Mouse (Mus musculus): ENCODE measurements around the gene Krt2. TPM values are rescaled to one million over a fixed set of nuclear protein-coding genes. Genes with fewer than 3 reads are reported as not detected.
A peak's percentile ranks its signal among the peaks of the same experiment; 100 is the strongest.

Krt2 gene
- polyA plus RNA-seq, 1 experiment from 2014 or later: not detected

DNA sequence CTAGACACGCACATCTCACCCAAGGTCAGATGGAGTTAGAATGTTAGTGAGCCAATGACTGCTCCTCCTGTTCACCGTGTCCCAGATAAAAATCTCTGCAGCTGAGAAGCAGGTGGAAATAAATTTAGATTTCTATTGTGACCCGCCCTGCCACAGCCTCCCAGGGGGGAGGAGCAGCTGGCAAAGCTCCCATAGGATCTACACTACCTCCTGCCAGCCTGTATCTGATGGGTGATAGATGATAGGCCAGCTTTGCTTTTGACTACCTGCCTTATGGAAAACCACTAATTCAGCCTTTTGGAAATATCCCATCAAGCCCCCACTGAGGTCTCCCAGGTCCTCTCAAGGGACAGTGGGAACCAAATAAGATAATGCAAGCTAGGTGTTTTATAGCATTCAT, 37.8 kb upstream of the Krt2 start:
- Histone ChIP-seq H3K9ac (replicated peaks; ENCODE audit: low read depth) (no peak overlapping the region), H3K36me3 (ENCODE audit: insufficient read depth, low read length) (no peaks in the 10 kb centered on the region), H3K9me3 (ENCODE audit: low read length) (no peaks in the 10 kb centered on the region), H3K4me2 (replicated peaks; ENCODE audit: low read depth, low read length) (no peak overlapping the region), H3K4me3 (ENCODE audit: low read depth, low read length) (no peak overlapping the region), H3K27ac (ENCODE audit: low read length) (no peak overlapping the region), H3K27me3 (replicated peaks; ENCODE audit: insufficient read depth, low read length) (0 out of 2 replicates have a peak, but pooled peaks cover 6% of the 10 kb centered on the region), H3K4me1 (ENCODE audit: insufficient read depth, low read depth, low read length) (no peaks in the 10 kb centered on the region)
- WGBS: 51% methylated on average over 3 of the region's 3 CpGs
- DNase-seq (ENCODE audit: low spot score) (no peak), ATAC-seq (no peak)
- no peak for TF ChIP-seq EP300 (IDR thresholded peaks at IDR 0.05)
- TF ChIP-seq CTCF (IDR thresholded peaks at IDR 0.05): no peak

DNA sequence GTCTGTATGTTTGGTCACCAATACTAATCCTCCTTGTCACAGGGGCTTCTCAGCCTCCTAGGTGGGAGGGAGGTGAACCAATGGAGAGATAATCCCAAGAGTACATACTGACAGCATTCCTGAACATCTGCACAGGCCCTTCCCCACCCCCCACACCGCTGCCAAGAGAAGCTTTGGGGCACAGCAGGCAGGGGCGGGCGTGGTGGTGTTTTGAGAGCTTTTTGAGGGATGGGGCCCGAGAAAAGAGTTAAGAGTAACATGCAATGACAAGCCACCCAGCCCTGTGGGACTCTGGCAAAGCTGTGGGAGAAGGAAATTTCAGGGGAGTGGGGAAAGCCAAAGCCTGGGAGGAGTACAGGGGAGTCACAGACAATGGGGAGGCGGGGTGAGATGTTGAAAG, 36.3 kb upstream of the Krt2 start:
- no peaks in the 10 kb centered on the region for H3K36me3 ChIP-seq (ENCODE audit: insufficient read depth, low read length)
- no peak overlapping the region for H3K27ac ChIP-seq (ENCODE audit: low read length)
- no peaks in the 10 kb centered on the region for H3K27me3 ChIP-seq (replicated peaks; ENCODE audit: insufficient read depth, low read length)
- no peak overlapping the region for H3K4me2 ChIP-seq (replicated peaks; ENCODE audit: low read depth, low read length)
- H3K9me3 ChIP-seq (ENCODE audit: low read length): no peaks in the 10 kb centered on the region
- no peaks in the 10 kb centered on the region for H3K4me1 ChIP-seq (ENCODE audit: insufficient read depth, low read depth, low read length)
- no peak for TF ChIP-seq EP300 (IDR thresholded peaks at IDR 0.05)
- no peak for TF ChIP-seq CTCF (IDR thresholded peaks at IDR 0.05)
- DNase-seq (ENCODE audit: low spot score): no peak
- H3K9ac ChIP-seq (replicated peaks; ENCODE audit: low read depth): no peak overlapping the region
- WGBS: 15% methylated on average over 5 of the region's 5 CpGs
- ATAC-seq: no peak
- no peak overlapping the region for H3K4me3 ChIP-seq (ENCODE audit: low read depth, low read length)

DNA sequence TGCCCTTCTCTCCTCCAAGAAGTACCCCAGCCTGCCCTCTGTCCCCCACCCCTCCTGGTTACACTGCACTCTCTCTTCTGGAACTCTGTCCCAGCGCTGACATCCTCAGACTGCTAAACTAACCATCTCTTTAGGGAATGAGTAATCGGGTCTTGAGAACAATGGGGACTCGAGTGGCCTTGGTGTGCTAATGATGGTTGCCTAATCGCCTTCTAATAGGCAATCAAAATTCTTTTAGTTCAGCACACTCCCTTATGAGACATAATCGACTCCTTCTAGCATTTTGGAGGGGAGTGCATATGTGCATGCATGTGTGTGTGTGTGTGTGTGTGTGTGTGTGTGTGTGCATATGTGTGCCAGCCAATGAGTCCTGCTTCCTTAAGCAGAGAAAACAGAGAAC, 34.6 kb upstream of the Krt2 start:
- no peak for TF ChIP-seq CTCF (IDR thresholded peaks at IDR 0.05)
- no peak for TF ChIP-seq EP300 (IDR thresholded peaks at IDR 0.05)
- DNase-seq (ENCODE audit: low spot score) (no peak), ATAC-seq (no peak)
- Histone ChIP-seq H3K9ac (replicated peaks; ENCODE audit: low read depth) (no peak overlapping the region), H3K27me3 (replicated peaks; ENCODE audit: insufficient read depth, low read length) (no peaks in the 10 kb centered on the region), H3K36me3 (ENCODE audit: insufficient read depth, low read length) (no peaks in the 10 kb centered on the region), H3K4me3 (ENCODE audit: low read depth, low read length) (no peak overlapping the region), H3K4me2 (replicated peaks; ENCODE audit: low read depth, low read length) (no peak overlapping the region), H3K27ac (ENCODE audit: low read length) (no peak overlapping the region), H3K9me3 (ENCODE audit: low read length) (no peaks in the 10 kb centered on the region), H3K4me1 (ENCODE audit: insufficient read depth, low read depth, low read length) (no peaks in the 10 kb centered on the region)
- 33% methylated on average over 5 of the region's 5 CpGs for WGBS

DNA sequence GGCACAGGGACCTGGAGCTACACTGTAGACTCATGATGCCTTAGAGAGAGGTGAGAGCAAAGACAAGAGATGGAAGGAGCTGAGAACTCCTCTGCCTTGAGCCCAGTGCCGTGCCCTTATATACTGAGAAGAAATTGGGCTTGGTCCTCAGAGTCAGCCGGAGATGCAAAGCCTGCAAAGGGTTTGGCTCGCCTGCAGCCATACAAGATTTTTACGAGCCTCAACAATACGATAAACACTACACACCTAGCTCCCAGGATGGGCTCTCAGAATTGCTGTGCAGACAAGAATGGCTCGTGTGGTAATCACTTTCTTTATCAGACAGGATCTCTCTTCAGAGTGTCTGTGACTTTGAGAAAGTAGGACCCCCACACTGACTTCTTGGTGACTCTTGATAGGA, 32.7 kb upstream of the Krt2 start, which contains the start of gene Krt1:
Gene Krt1, minus strand, starts transcription at position 101 of the 400 bp plus-strand sequence.
- H3K4me3 ChIP-seq (ENCODE audit: low read depth, low read length): no peak within 1 kb of the TSS
- no peaks in the 10 kb centered on the region for H3K4me1 ChIP-seq (ENCODE audit: insufficient read depth, low read depth, low read length)
- 71% methylated on average over 6 of the region's 6 CpGs for WGBS
- H3K9me3 ChIP-seq (ENCODE audit: low read length): no peaks in the 10 kb centered on the region
- DNase-seq (ENCODE audit: low spot score) (no peak), ATAC-seq (no peak)
- no peak within 1 kb of the TSS for H3K4me2 ChIP-seq (replicated peaks; ENCODE audit: low read depth, low read length)
- no peak within 1 kb of the TSS for H3K27ac ChIP-seq (ENCODE audit: low read length)
- no peaks in the 10 kb centered on the region for H3K36me3 ChIP-seq (ENCODE audit: insufficient read depth, low read length)
- TF ChIP-seq CTCF (IDR thresholded peaks at IDR 0.05): no peak
- no peak for TF ChIP-seq EP300 (IDR thresholded peaks at IDR 0.05)
- H3K9ac ChIP-seq (replicated peaks; ENCODE audit: low read depth): no peak within 1 kb of the TSS
- no peaks in the 10 kb centered on the region for H3K27me3 ChIP-seq (replicated peaks; ENCODE audit: insufficient read depth, low read length)

DNA sequence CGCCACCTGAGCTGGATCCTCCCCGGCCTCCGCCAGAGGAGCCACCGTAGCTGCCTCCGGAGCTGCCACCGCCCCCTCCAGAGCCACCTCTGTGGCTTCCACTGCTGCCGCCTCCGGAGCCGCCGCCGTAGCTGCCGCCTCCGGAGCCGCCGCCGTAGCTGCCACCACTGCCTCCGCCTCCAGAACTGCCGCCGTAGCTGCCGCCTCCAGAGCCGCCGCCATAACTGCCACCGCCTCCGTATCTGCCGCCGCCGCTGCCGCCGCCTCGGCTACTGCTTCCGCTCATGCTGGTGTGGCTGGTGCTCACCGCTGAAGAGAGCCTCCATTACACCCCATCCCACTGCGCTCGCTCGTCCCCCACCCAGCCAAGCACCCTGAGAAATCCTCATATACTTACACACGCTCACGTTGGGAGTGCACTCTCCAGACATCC, 28.0 kb upstream of the Krt2 start:
- TF ChIP-seq CTCF (IDR thresholded peaks at IDR 0.05): no peak
- no peak for TF ChIP-seq EP300 (IDR thresholded peaks at IDR 0.05)
- H3K4me3 ChIP-seq (ENCODE audit: low read depth, low read length): peak overlapping the region; percentile 35
- H3K9ac ChIP-seq (replicated peaks; ENCODE audit: low read depth): no peak overlapping the region
- peak overlapping the region; percentile 66 for H3K4me2 ChIP-seq (replicated peaks; ENCODE audit: low read depth, low read length)
- whole genome bisulfite sequencing: 2% methylated on average over 24 of the region's 37 CpGs
- H3K4me1 ChIP-seq (ENCODE audit: insufficient read depth, low read depth, low read length): no peaks in the 10 kb centered on the region
- peak; percentile 66 for ATAC-seq
- no peaks in the 10 kb centered on the region for H3K9me3 ChIP-seq (ENCODE audit: low read length)
- H3K27ac ChIP-seq (ENCODE audit: low read length): no peak overlapping the region
- DNase-seq (ENCODE audit: low spot score): peak; percentile 50
- 0 out of 2 replicates have a peak, but pooled peaks cover 5% of the 10 kb centered on the region for H3K27me3 ChIP-seq (replicated peaks; ENCODE audit: insufficient read depth, low read length)
- no peaks in the 10 kb centered on the region for H3K36me3 ChIP-seq (ENCODE audit: insufficient read depth, low read length)

DNA sequence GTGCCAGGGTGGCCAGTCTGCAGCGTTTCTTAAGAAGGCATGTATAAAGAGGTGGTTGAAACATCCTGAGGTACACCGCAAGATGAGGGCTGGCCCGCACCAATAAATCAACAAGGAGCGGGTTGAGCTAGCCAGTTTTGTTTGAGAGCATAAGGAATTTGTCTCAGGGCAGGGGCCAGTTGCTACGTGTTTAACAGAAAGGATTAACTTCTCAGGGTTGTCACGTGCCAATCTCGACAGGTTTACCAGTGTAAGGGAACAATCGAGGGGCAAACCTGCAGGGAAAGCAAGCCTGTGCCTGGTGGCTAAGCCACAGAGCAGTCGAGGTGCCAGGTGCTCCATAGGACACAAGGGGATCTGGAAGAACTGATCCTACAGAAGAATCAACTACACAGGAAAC, 25.2 kb upstream of the Krt2 start:
- no peaks in the 10 kb centered on the region for H3K36me3 ChIP-seq (ENCODE audit: insufficient read depth, low read length)
- no peaks in the 10 kb centered on the region for H3K9me3 ChIP-seq (ENCODE audit: low read length)
- no peak overlapping the region for H3K9ac ChIP-seq (replicated peaks; ENCODE audit: low read depth)
- H3K27ac ChIP-seq (ENCODE audit: low read length): no peak overlapping the region
- no peak overlapping the region for H3K4me3 ChIP-seq (ENCODE audit: low read depth, low read length)
- no peak for DNase-seq (ENCODE audit: low spot score)
- H3K4me2 ChIP-seq (replicated peaks; ENCODE audit: low read depth, low read length): no peak overlapping the region
- no peak for ATAC-seq
- 47% methylated on average over 9 of the region's 9 CpGs for WGBS
- no peaks in the 10 kb centered on the region for H3K4me1 ChIP-seq (ENCODE audit: insufficient read depth, low read depth, low read length)
- TF ChIP-seq EP300 (IDR thresholded peaks at IDR 0.05) (no peak), CTCF (IDR thresholded peaks at IDR 0.05) (no peak)
- 0 out of 2 replicates have a peak, but pooled peaks cover 5% of the 10 kb centered on the region for H3K27me3 ChIP-seq (replicated peaks; ENCODE audit: insufficient read depth, low read length)

DNA sequence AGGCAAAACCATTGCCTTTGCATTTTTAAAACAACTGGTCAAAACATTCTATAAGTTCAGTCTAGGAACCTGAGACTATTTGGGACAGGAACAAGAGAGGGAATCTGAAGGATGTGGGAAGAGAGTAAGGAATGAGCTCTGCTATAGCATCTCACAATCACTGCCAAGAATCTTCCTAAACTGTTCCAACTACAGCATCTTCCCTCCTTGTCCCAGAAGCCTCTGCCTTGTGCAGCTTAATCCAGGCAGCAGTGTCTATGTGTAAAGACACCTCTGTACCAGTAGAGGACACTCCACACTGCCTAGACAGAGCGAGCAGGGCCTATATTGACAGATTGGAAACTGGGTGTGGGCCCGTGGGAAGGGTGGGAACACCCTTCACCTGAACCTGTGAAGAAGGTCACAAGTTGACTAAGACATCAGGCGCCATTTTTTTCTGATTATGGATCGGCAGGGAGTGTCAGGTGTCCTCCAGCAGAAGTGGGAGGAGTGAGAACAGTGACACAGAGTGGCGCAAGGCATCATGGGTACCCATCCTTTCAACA, 16.9 kb upstream of the Krt2 start:
- no peak overlapping the region for H3K4me2 ChIP-seq (replicated peaks; ENCODE audit: low read depth, low read length)
- H3K9me3 ChIP-seq (ENCODE audit: low read length): no peaks in the 10 kb centered on the region
- H3K27me3 ChIP-seq (replicated peaks; ENCODE audit: insufficient read depth, low read length): no peaks in the 10 kb centered on the region
- no peak for ATAC-seq
- no peak for DNase-seq (ENCODE audit: low spot score)
- H3K27ac ChIP-seq (ENCODE audit: low read length): no peak overlapping the region
- 58% methylated on average over 5 of the region's 5 CpGs for WGBS
- no peak overlapping the region for H3K9ac ChIP-seq (replicated peaks; ENCODE audit: low read depth)
- H3K36me3 ChIP-seq (ENCODE audit: insufficient read depth, low read length): no peaks in the 10 kb centered on the region
- TF ChIP-seq EP300 (IDR thresholded peaks at IDR 0.05) (no peak), CTCF (IDR thresholded peaks at IDR 0.05) (peak; percentile 26; the same call in 1 of the 2 replicates)
- no peaks in the 10 kb centered on the region for H3K4me1 ChIP-seq (ENCODE audit: insufficient read depth, low read depth, low read length)
- no peak overlapping the region for H3K4me3 ChIP-seq (ENCODE audit: low read depth, low read length)

Data from lung, postnatal 0 days (tissue).